Mouse (Mus musculus) myocyte (in vitro differentiated cells): ENCODE measurements around the gene Cacna1e. TPM values are rescaled to one million over a fixed set of nuclear protein-coding genes. Genes with fewer than 3 reads are reported as not detected.

Source experiments
- H3K27me3 ChIP-seq: one replicate; pipeline ENCODE4 v1.6.1; 2011; ENCODE audit not compliant: control insufficient read depth, insufficient read depth, insufficient read length
- H3K36me3 ChIP-seq: one replicate; pipeline ENCODE4 v1.6.1; 2011; ENCODE audit not compliant: control insufficient read depth, insufficient read depth
- H3K4me2 ChIP-seq: one replicate; pipeline ENCODE4 v1.6.1; 2011; ENCODE audit warnings: low read depth, control low read depth
- H3K4me3 ChIP-seq: one replicate; pipeline ENCODE4 v1.5.1; 2011; ENCODE audit warnings: mild to moderate bottlenecking, control low read depth, moderate library complexity
- H3K79me2 ChIP-seq: one replicate; pipeline ENCODE4 v1.6.1; 2011; ENCODE audit not compliant: control insufficient read depth, insufficient read depth
- H3ac ChIP-seq: one replicate; pipeline ENCODE4 v1.6.1; 2011; ENCODE audit not compliant: control insufficient read depth, insufficient read length
- CEBPB ChIP-seq: IDR thresholded peaks from 2 replicates; pipeline ENCODE4 v1.6.1; 2011; ENCODE audit warnings: mild to moderate bottlenecking, moderate library complexity; ENCODE audit not compliant: poor library complexity, insufficient read depth, severe bottlenecking
- E2F4 ChIP-seq: IDR thresholded peaks from one replicate; pipeline ENCODE4 v1.6.1; 2011; ENCODE audit warnings: mild to moderate bottlenecking, control low read depth, moderate library complexity; ENCODE audit not compliant: insufficient read depth
- MAX ChIP-seq: IDR thresholded peaks from one replicate; pipeline ENCODE4 v1.6.1; 2011; ENCODE audit warnings: low read depth, mild to moderate bottlenecking, control low read depth
- MYOD1 ChIP-seq, 3 experiments: IDR thresholded peaks; one replicate each; pipeline ENCODE4 v1.6.1; 2011; ENCODE audit warnings: control low read depth in 2 of 3, low read depth in 2 of 3, mild to moderate bottlenecking in 2 of 3, moderate library complexity in 1 of 3; ENCODE audit not compliant: insufficient read length in 2 of 3, control insufficient read depth in 1 of 3
- MYOG ChIP-seq, 3 experiments: IDR thresholded peaks; one replicate each; pipeline ENCODE4 v1.6.1; 2011; ENCODE audit warnings: control low read depth in 2 of 3, low read depth in 2 of 3, mild to moderate bottlenecking in 2 of 3; ENCODE audit not compliant: insufficient read length in 2 of 3, control insufficient read depth in 1 of 3, insufficient read depth in 1 of 3
- POLR2A ChIP-seq: IDR thresholded peaks from one replicate; pipeline ENCODE4 v1.6.1; 2011; ENCODE audit warnings: low read depth, mild to moderate bottlenecking, control low read depth, moderate library complexity; ENCODE audit not compliant: insufficient read length
- POLR2AphosphoS2 ChIP-seq: IDR thresholded peaks from one replicate; pipeline ENCODE4 v1.6.1; 2011; ENCODE audit warnings: low read depth, control low read depth; ENCODE audit not compliant: insufficient read length
- REST ChIP-seq: IDR thresholded peaks from one replicate; pipeline ENCODE4 v1.6.1; 2011; ENCODE audit warnings: mild to moderate bottlenecking, control low read depth, moderate library complexity; ENCODE audit not compliant: insufficient read depth, insufficient read length
- SRF ChIP-seq: IDR thresholded peaks from one replicate; pipeline ENCODE4 v1.6.1; 2011; ENCODE audit warnings: low read depth; ENCODE audit not compliant: control insufficient read depth, insufficient read length
- TCF12 ChIP-seq: IDR thresholded peaks from one replicate; pipeline ENCODE4 v1.6.1; 2011; ENCODE audit warnings: mild to moderate bottlenecking, control low read depth; ENCODE audit not compliant: poor library complexity, insufficient read depth, severe bottlenecking
- TCF3 ChIP-seq: IDR thresholded peaks from one replicate; pipeline ENCODE4 v1.6.1; 2011; ENCODE audit warnings: low read depth, control low read depth; ENCODE audit not compliant: insufficient read length
- USF1 ChIP-seq: IDR thresholded peaks from one replicate; pipeline ENCODE4 v1.6.1; 2011; ENCODE audit warnings: low read depth, mild to moderate bottlenecking, control low read depth, moderate library complexity
- polyA plus RNA-seq: library from polyadenylated mRNA; unstranded; fragments of >200 nt; fragmentation: generic; extraction: Trizol; gene quantifications from one replicate; pipeline ENCODE4 v1.2.1, GENCODE M21; 2012; ENCODE audit warnings: missing spikeins

Cacna1e gene
- polyA plus RNA-seq, 1 experiment, result not detected

DNA sequence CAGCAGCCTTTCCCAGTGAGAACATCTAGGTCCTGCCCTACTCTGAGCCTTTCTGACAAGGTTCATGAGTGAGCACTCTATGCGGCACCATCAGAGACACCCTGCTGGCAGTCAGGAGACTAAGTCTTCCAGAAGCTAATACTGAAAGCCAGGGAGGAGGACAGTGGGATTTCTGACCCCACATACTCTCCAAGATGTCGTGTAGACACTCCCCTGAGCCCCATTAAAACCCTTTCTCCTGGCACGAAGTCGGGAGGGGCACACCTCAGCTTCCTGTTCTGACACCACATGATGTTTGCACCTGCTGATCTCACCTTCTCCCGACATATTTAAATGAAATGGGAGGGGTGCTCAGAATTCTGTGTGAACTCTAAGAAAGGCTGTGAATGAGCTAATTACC, 226.9 kb downstream of the Cacna1e start:
- H3K4me2 ChIP-seq, result no peak overlapping the region
- TF ChIP-seq MAX (no peak), MYOG (IDR thresholded peaks at IDR 0.05; ENCODE audit: control insufficient read depth in 1 of 3, insufficient read depth in 1 of 3, insufficient read length in 2 of 3, low read depth in 2 of 3) (no peak)
- no peaks in the 10 kb centered on the region for H3K27me3 ChIP-seq
- no peaks in the 10 kb centered on the region for H3K79me2 ChIP-seq
- no peaks in the 10 kb centered on the region for H3K36me3 ChIP-seq
- H3K4me3 ChIP-seq, result no peak overlapping the region
- H3ac ChIP-seq, result no peak overlapping the region

DNA sequence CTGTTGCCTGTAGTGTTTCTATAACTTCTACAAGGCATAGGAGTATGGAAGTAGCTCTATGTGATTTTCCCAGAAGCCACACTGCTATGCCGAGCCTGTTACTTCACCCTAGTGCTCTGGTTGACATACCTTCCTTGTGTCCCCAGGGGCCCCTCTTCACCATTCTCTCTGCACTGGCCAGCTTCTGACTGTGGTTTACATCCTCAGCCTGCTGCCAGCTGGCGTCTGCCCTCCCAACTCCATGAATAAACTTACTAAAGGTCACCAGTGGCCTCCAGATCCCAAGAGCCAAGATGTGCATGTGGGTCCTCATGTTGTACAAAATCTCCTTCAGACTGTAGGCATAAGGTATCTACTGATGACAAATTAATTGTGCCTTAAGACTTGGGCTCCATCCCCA, 230.3 kb downstream of the Cacna1e start:
- Histone ChIP-seq H3K27me3 (no peaks in the 10 kb centered on the region), H3K79me2 (no peaks in the 10 kb centered on the region), H3ac (no peak overlapping the region), H3K36me3 (no peaks in the 10 kb centered on the region), H3K4me3 (no peak overlapping the region), H3K4me2 (no peak overlapping the region)
- TF ChIP-seq USF1, result no peak
- TF ChIP-seq POLR2A, result no peak
- no peak for TF ChIP-seq TCF3
- TF ChIP-seq MYOG (IDR thresholded peaks at IDR 0.05; ENCODE audit: control insufficient read depth in 1 of 3, insufficient read depth in 1 of 3, insufficient read length in 2 of 3, low read depth in 2 of 3), result no peak
- no peak for TF ChIP-seq MYOD1 (IDR thresholded peaks at IDR 0.05; ENCODE audit: control insufficient read depth in 1 of 3, insufficient read length in 2 of 3, low read depth in 2 of 3)
- no peak for TF ChIP-seq MAX
- TF ChIP-seq TCF12, result no peak
- no peak for TF ChIP-seq SRF
- TF ChIP-seq POLR2AphosphoS2, result no peak
- TF ChIP-seq E2F4, result no peak
- no peak for TF ChIP-seq REST

DNA sequence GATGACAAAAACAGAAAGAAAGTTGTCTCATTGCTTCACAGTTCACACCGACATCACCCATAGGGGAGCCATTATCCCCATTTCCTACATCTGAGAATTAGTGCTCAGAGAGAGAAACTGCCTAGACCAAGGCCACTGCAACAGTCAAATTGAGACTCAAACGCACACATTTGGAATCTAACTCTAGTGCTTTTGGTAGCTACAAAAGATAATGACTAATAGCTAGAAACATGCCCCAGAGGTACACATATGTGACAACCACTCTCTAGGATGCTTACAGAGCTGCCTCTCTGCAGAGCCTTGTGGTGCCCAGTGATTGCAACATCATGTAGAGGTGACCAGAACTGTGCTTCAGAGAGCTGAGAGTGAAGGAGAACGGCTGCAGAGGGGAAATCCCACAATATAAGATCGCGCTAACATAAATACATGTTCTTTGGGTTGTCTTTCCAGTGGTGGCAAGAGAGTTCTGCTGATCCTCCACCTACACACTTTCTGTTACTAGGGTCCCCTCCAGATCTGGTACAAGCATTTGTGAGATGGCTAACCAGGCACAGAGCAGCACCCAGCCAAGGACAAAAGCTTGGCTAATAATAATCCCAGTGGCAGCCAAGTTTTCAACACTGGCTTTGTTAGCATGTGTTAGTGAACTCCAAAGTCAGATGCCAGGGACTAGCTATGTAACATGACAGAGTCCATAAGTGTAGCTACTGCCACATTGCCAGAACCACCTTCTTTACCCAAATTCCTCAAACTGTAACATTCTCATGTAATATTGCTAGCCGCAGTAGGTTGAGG, 237.9 kb downstream of the Cacna1e start:
- H3K4me3 ChIP-seq, result no peak overlapping the region
- H3K79me2 ChIP-seq, result no peaks in the 10 kb centered on the region
- no peaks in the 10 kb centered on the region for H3K36me3 ChIP-seq
- H3K4me2 ChIP-seq, result no peak overlapping the region
- no peaks in the 10 kb centered on the region for H3K27me3 ChIP-seq
- no peak overlapping the region for H3ac ChIP-seq
- TF ChIP-seq POLR2A, result no peak

DNA sequence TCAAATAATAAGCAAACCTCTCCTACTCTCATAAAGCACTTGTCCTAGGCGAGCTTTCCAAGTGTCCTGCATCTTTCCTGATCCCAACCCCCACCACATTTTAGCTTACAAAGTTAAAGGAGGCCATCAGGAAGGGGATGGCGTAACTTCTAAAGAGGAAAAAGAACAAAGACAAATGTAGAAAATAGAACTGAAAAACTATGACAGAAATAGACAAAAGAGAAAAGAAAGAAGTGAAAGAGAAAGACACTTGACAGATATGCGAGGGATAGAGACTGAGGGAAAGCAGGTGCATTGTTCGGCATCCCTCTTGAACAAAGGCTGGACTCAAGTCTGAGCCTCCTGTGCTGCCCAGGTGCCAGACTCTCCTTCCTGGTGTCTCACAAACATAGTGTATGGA, 246.5 kb downstream of the Cacna1e start:
- no peak for TF ChIP-seq REST
- no peak for TF ChIP-seq MYOD1 (IDR thresholded peaks at IDR 0.05; ENCODE audit: control insufficient read depth in 1 of 3, insufficient read length in 2 of 3, low read depth in 2 of 3)
- no peak for TF ChIP-seq TCF3
- no peak for TF ChIP-seq USF1
- no peak for TF ChIP-seq CEBPB
- no peak for TF ChIP-seq E2F4
- TF ChIP-seq SRF, result no peak
- no peak for TF ChIP-seq POLR2AphosphoS2
- no peak for TF ChIP-seq MYOG (IDR thresholded peaks at IDR 0.05; ENCODE audit: control insufficient read depth in 1 of 3, insufficient read depth in 1 of 3, insufficient read length in 2 of 3, low read depth in 2 of 3)
- no peak for TF ChIP-seq POLR2A
- no peak for TF ChIP-seq MAX
- TF ChIP-seq TCF12, result no peak

DNA sequence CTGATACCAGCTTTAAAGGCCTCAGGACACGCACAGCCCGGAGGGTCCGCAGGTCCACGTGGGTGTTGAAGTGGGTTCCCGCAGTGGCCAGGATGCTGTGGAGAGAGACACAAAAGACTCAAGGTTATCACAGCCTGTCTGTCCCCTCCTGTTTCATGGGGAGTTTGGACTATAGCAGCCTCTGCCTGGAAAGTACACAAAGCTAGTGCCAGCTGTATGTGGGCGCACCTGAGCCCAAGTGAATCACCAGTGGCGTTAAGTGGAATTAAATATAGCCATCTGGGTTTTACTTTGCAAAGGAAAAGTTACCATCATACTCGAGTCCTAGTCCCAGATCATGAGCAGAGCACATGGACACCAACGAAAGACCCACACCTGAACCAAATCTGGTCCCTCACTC, 248.5 kb downstream of the Cacna1e start:
- Histone ChIP-seq H3K36me3 (no peaks in the 10 kb centered on the region), H3K79me2 (no peaks in the 10 kb centered on the region), H3ac (no peak overlapping the region), H3K4me2 (no peak overlapping the region), H3K4me3 (no peak overlapping the region), H3K27me3 (no peaks in the 10 kb centered on the region)
- TF ChIP-seq MAX (no peak), MYOD1 (IDR thresholded peaks at IDR 0.05; ENCODE audit: control insufficient read depth in 1 of 3, insufficient read length in 2 of 3, low read depth in 2 of 3) (no peak), E2F4 (no peak)

More for the DNA sequence above, 246.5 kb downstream of the Cacna1e start:
- Histone ChIP-seq H3ac (no peak overlapping the region), H3K79me2 (no peaks in the 10 kb centered on the region), H3K4me2 (no peak overlapping the region), H3K27me3 (no peaks in the 10 kb centered on the region), H3K36me3 (no peaks in the 10 kb centered on the region), H3K4me3 (no peak overlapping the region)
